Mouse (Mus musculus): ENCODE data around the gene Cdca8. TPM values are rescaled to one million over a fixed set of nuclear protein-coding genes. Genes with fewer than 3 reads are reported as not detected.

The Cdca8 gene
- polyA plus RNA-seq, 1 experiment from 2014 or later: 141 TPM

- peak overlapping the region; percentile 46 for H3K4me3 ChIP-seq
- peaks cover 93% of the 10 kb centered on the region for H3K27me3 ChIP-seq
- H3K9me3 ChIP-seq: no peaks in the 10 kb centered on the region
- peak overlapping the region; percentile 75 for H3K4me2 ChIP-seq
- peak overlapping the region; percentile 40; the same call in 1 of the 2 replicates for H3K9ac ChIP-seq
- no peak overlapping the region for H3K27ac ChIP-seq
- H3K36me3 ChIP-seq: no peaks in the 10 kb centered on the region
- WGBS: 2% methylated on average over 83 of the region's 83 CpGs
- peaks cover 12% of the 10 kb centered on the region for H3K4me1 ChIP-seq
- ATAC-seq (ENCODE audit: insufficient number of reproducible peaks, insufficient read depth, low FRiP score, low TSS enrichment, low read depth): no peak
These were observed 44.3 kb downstream of the Cdca8 start for GRCm38 (mm10) chr4:124894508-124895428.

- peaks cover 91% of the 10 kb centered on the region for H3K27me3 ChIP-seq
- ATAC-seq (ENCODE audit: insufficient number of reproducible peaks, insufficient read depth, low FRiP score, low TSS enrichment, low read depth): no peak
- WGBS: 29% methylated on average over 6 of the region's 6 CpGs
These were observed 45.3 kb downstream of the Cdca8 start for GRCm38 (mm10) chr4:124893769-124894168.

GRCm38 (mm10) chr4:124890831-124891230, 48.3 kb downstream of the Cdca8 start:
- no peak overlapping the region for H3K9ac ChIP-seq
- H3K4me3 ChIP-seq: no peak overlapping the region
- H3K4me1 ChIP-seq: peaks cover 9% of the 10 kb centered on the region
- H3K9me3 ChIP-seq: no peaks in the 10 kb centered on the region
- no peak overlapping the region for H3K27ac ChIP-seq
- 69% methylated on average over 5 of the region's 5 CpGs for WGBS
- H3K4me2 ChIP-seq: no peak overlapping the region
- no peaks in the 10 kb centered on the region for H3K36me3 ChIP-seq
- peaks cover 89% of the 10 kb centered on the region for H3K27me3 ChIP-seq
- no peak for ATAC-seq (ENCODE audit: insufficient number of reproducible peaks, insufficient read depth, low FRiP score, low TSS enrichment, low read depth)

More at GRCm38 (mm10) chr4:124893769-124894168, 45.3 kb downstream of the Cdca8 start:
- peaks cover 9% of the 10 kb centered on the region for H3K4me1 ChIP-seq
- no peak overlapping the region for H3K4me2 ChIP-seq
- no peak overlapping the region for H3K27ac ChIP-seq
- no peaks in the 10 kb centered on the region for H3K9me3 ChIP-seq
- H3K36me3 ChIP-seq: no peaks in the 10 kb centered on the region
- H3K4me3 ChIP-seq: no peak overlapping the region
- H3K9ac ChIP-seq: no peak overlapping the region

GRCm38 (mm10) chr4:124889935-124890334, 49.2 kb downstream of the Cdca8 start:
- 86% methylated on average over 2 of the region's 2 CpGs for WGBS
- Histone ChIP-seq H3K9ac (no peak overlapping the region), H3K27me3 (peaks cover 89% of the 10 kb centered on the region), H3K4me3 (no peak overlapping the region), H3K36me3 (no peaks in the 10 kb centered on the region), H3K4me2 (no peak overlapping the region), H3K9me3 (no peaks in the 10 kb centered on the region), H3K4me1 (peaks cover 6% of the 10 kb centered on the region), H3K27ac (no peak overlapping the region)
- no peak for ATAC-seq (ENCODE audit: insufficient number of reproducible peaks, insufficient read depth, low FRiP score, low TSS enrichment, low read depth)

- no peak overlapping the region for H3K27ac ChIP-seq
- 70% methylated on average over 7 of the region's 7 CpGs for WGBS
- no peak for ATAC-seq (ENCODE audit: insufficient number of reproducible peaks, insufficient read depth, low FRiP score, low TSS enrichment, low read depth)
- H3K4me1 ChIP-seq: no peaks in the 10 kb centered on the region
- no peak overlapping the region for H3K4me3 ChIP-seq
- no peaks in the 10 kb centered on the region for H3K9me3 ChIP-seq
- no peak overlapping the region for H3K4me2 ChIP-seq
- no peak overlapping the region for H3K9ac ChIP-seq
- peaks cover 89% of the 10 kb centered on the region for H3K27me3 ChIP-seq
- H3K36me3 ChIP-seq: no peaks in the 10 kb centered on the region
These were observed 50.4 kb downstream of the Cdca8 start for GRCm38 (mm10) chr4:124888702-124889101.

- Histone ChIP-seq H3K9me3 (no peaks in the 10 kb centered on the region), H3K9ac (no peak overlapping the region), H3K27ac (no peak overlapping the region), H3K4me2 (peak overlapping the region; percentile 71), H3K36me3 (no peaks in the 10 kb centered on the region), H3K4me3 (peak overlapping the region; percentile 36; the same call in 1 of the 2 replicates), H3K27me3 (peaks cover 83% of the 10 kb centered on the region), H3K4me1 (peaks cover 17% of the 10 kb centered on the region)
- no peak for ATAC-seq (ENCODE audit: insufficient number of reproducible peaks, insufficient read depth, low FRiP score, low TSS enrichment, low read depth)
- WGBS: under 1% methylated on average over 37 of the region's 37 CpGs
These were observed 56.9 kb downstream of the Cdca8 start for GRCm38 (mm10) chr4:124882151-124882729.

- Histone ChIP-seq H3K27me3 (peaks cover 79% of the 10 kb centered on the region), H3K36me3 (no peaks in the 10 kb centered on the region), H3K4me3 (peak overlapping the region; percentile 36), H3K4me2 (peak overlapping the region; percentile 71), H3K4me1 (peaks cover 17% of the 10 kb centered on the region), H3K27ac (no peak overlapping the region), H3K9me3 (no peaks in the 10 kb centered on the region), H3K9ac (no peak overlapping the region)
- 0 out of 2 replicates have a peak, but pooled peaks have one; percentile 39 for ATAC-seq (ENCODE audit: insufficient number of reproducible peaks, insufficient read depth, low FRiP score, low TSS enrichment, low read depth)
- WGBS: under 1% methylated on average over 37 of the region's 37 CpGs
These were observed 57.7 kb downstream of the Cdca8 start for GRCm38 (mm10) chr4:124881341-124881908.

GRCm38 (mm10) chr4:124880599-124880998, 58.5 kb downstream of the Cdca8 start, which contains the start of gene Epha10:
Gene Epha10 (plus strand): TSS chr4:124880899.
- Histone ChIP-seq H3K36me3 (no peaks in the 10 kb centered on the region), H3K27ac (no peak within 1 kb of the TSS), H3K4me1 (peaks cover 17% of the 10 kb centered on the region), H3K9ac (no peak within 1 kb of the TSS), H3K4me3 (peak within 1 kb of the TSS; percentile 36), H3K4me2 (peak within 1 kb of the TSS; percentile 71), H3K27me3 (peaks cover 70% of the 10 kb centered on the region), H3K9me3 (no peaks in the 10 kb centered on the region)
- ATAC-seq (ENCODE audit: insufficient number of reproducible peaks, insufficient read depth, low FRiP score, low TSS enrichment, low read depth): no peak
- WGBS: 6% methylated on average over 11 of the region's 11 CpGs

- Histone ChIP-seq H3K4me2 (no peak overlapping the region), H3K4me1 (no peaks in the 10 kb centered on the region), H3K9ac (no peak overlapping the region), H3K4me3 (no peak overlapping the region), H3K27ac (no peak overlapping the region), H3K36me3 (no peaks in the 10 kb centered on the region), H3K27me3 (no peaks in the 10 kb centered on the region), H3K9me3 (peaks cover 7% of the 10 kb centered on the region; the same call in 1 of the 2 replicates)
- WGBS: 94% methylated on average over 1 of the region's 1 CpGs
- ATAC-seq (ENCODE audit: insufficient number of reproducible peaks, insufficient read depth, low FRiP score, low TSS enrichment, low read depth): no peak
These were observed 66.4 kb downstream of the Cdca8 start for GRCm38 (mm10) chr4:124872719-124873118.
